Mouse (Mus musculus): ENCODE data around the gene Fam221a.
A peak's percentile ranks its signal among the peaks of the same experiment; 100 is the strongest.

Gene Fam221a

DNA sequence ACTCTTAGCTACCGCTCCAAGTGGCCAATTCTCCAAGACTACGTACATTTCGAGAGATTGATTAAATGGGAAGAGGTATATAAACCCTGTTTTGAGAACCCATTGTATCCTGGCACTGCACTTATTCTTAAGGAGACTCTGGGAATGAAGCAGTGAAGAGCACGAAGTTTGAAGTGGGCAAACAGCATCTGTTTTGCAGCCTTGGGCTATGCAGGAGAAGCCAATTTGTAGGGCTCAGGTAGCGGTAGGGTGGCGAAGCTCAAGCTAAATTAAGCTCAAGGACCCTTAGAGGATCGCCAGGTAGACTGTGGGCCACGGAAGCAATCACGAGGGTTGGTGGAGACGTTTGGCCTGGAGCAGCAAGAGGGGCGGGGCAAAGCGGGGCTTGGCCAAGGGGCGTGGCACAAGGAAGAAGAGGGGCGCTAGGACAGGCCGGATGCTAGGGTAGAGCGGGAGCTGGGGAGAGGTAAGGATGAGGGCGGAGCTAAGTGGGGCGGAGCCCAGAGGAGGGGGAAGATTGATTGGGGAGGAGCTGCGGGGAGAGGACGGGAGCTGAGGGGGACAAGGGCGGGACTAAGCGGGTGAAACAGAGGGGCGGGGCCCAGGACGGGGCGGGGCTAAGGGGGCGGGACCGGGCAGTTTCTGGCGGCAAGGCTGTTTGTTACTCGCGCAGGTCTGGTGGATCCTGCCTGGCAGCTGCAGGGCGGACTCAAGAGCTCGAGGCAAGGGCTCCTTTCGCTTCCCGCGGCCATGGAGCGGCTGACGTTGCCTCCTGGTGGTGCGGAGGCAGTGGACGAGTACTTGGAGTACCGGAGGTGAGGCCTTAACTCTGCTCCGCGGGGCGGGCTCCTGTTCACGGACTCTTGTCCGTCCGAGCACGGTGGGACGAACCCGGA lies at the start of gene Fam221a:
Gene Fam221a (plus strand): TSS at position 581 of the 896 bp plus-strand sequence.
- peak; percentile 95 for DNase-seq (ENCODE audit: low read depth, low spot score)

- DNase-seq (ENCODE audit: low read depth, low spot score) = peak; percentile 100
Measured at GRCm38 (mm10) chr6:49318966-49319594, 48.5 kb upstream of the Fam221a start, which contains the start of gene Ccdc126. Gene Ccdc126, plus strand, starts transcription at chr6:49319274.

DNA sequence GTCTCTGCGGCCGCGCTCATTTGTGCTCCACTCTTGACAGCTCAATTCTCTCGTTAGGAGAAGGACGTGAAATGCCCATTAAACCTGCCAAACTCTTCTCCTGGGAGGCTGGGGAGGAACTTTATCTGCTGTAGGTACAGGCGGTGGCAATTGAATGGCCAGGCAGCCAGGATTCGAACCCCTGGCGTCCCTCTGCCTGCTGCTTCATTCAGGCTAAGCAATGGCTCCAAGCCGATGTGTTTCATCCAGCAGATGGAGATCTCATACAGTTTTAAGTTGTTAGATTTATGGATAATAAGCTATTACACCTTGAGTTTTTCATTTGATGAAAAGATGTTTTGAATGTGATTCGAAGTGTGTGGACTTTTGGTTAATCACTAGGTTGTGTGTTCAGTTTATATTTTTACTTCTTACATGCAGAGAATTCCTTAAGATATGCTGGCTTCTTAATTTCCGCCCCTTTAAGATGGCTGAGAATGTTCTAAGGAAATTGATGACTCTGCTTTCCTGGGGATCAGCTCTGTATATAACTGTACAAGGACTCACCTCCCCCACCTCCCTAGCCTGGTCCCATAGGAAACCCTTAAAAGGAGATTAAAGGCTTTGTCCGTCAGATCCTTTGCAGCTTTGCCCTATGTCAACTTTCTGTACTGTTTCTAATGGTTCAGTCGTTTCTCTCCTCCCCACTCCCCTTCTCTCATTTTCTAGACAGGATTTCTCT lies 47.8 kb upstream of the Fam221a start:
- peak; percentile 68 for DNase-seq (ENCODE audit: low read depth, low spot score)

GRCm38 (mm10) chr6:49321341-49321740 lies 46.2 kb upstream of the Fam221a start:
- DNase-seq (ENCODE audit: low read depth, low spot score) = no peak

DNA sequence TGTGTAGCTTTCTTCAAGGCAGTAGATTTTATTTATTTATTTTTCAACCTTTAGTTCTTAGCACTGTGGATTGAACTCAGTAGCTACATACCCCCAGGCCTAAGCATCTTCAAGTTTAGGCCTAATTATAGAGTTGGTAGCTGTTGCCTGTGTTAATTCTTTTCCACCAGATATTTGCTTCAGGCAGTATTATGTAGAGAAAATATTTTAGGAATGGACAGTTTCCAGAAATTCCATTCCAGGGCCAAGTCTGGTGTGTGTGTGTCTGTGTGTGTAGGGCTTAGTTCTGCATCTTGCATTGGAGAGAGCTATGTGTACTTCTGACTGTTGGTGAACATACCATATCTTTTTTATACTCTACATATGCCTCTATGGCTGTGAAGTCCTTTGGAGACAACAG lies 45.5 kb upstream of the Fam221a start:
- DNase-seq (ENCODE audit: low read depth, low spot score) = peak; percentile 31

DNA sequence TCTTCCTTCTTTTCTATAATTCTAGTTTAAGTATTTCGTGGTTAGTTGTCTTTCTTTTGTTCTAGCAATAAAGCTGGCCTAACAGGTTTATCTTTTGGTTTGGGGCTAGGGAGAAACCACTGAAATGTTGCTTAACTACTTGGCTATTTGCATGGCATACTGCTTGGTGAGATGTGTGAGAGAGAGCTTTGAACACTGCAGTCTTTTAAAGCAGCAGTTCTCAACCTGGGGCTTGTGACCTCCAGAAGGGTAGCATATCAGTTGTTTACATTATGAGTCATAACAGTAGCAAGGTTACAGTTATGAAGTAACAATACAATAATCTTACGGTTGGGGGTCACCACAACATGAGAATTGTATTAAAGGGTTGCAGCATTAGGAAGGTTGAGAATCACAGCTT lies 44.6 kb upstream of the Fam221a start:
- DNase-seq (ENCODE audit: low read depth, low spot score) = no peak

DNA sequence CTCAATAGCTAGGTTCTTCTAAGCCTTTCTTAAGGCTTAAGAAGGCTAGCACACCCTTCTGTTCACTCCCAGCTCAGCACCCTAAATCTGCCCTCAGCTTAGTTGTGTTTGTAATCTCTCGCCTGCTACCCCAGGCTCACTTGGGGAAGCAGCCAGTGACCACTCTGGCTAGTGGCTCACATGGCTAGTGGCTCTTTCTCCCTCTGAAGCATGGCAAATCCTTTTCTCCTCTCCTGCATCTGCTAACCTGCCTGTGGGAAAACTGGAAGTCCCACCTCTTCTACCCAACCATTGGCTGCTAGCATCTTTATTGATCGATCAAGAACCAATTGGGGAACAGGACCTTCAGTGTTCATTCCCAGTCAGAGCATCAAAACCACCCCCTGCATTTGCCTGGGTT lies 43.0 kb upstream of the Fam221a start:
- DNase-seq (ENCODE audit: low read depth, low spot score) = no peak

DNA sequence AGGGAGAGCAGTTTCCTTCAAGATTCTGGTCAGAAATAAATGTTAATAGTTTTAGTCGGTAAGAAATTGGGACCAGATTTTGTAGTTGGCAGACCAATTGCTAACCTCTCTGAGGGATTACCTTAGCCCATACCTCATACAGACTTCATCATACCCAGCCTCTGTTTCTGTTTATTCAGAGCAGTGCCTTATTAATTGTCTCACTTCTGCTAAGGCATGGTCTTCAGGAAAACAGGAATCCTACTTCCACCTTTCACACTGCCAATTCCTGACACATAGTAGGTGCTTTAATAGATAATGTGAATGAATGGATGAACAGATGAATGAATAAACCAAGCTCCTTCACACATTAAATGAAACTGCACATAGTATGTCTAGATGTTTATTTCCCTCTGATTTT lies 42.2 kb upstream of the Fam221a start:
- DNase-seq (ENCODE audit: low read depth, low spot score) = no peak

DNA sequence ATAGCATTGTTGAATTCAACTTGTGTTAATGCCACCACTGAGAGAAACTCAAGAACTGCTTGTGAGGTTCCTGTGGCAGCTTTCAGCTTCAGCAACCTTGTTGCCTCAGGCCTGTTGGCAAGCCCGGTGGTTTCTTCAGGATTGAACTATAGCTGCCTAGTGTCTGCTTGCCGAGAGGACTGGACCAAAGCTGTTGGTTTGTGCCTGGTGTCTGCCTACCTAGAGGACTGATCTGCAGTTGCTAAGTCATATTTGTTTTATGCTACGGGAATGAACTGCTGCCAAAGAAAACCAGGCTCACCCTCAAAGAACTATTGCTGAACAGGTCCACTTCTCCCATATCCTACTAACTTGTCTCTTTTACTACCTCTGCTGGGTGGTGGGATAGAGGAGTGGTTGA lies 40.7 kb upstream of the Fam221a start:
- no peak for DNase-seq (ENCODE audit: low read depth, low spot score)

GRCm38 (mm10) chr6:49331369-49332059 lies 36.0 kb upstream of the Fam221a start:
- no peak for DNase-seq (ENCODE audit: low read depth, low spot score)

DNA sequence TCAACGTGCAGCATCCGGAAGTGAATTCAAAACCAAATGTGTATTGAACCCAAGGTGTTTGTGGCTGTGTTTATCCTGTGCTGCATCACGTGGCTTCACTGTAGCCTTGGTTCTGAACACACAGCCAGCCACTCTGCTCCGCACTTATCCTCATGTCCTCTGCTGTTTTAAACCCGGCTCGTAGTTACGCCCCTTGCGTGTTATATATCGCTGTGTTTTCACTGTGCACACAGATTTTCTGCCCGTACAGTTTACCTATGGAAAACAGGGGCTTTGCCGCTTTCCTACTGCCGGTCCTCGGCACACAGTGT lies 35.5 kb upstream of the Fam221a start:
- DNase-seq (ENCODE audit: low read depth, low spot score) = peak; percentile 19

GRCm38 (mm10) chr6:49338566-49338965 lies 29.0 kb upstream of the Fam221a start:
- no peak for DNase-seq (ENCODE audit: low read depth, low spot score)

DNA sequence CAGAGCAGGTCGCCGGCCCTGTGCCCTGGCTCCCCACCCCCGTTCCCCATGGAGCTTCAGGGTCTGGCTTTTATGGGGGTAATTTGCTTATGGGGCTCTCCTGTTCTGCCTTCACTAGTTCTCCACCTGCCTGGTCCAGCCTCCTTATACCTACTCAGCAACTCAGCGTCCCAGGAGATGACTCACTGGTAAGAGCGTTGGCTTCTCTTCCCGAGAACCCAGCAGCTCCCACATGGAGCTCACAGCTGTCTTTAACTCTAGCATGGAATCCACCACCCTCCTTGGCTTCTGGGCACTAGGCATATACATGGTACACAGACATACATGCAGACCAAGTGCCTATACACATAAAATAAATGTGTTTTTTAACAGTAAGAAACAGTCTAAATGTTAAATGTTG lies 28.4 kb upstream of the Fam221a start:
- DNase-seq (ENCODE audit: low read depth, low spot score) = peak; percentile 81

DNA sequence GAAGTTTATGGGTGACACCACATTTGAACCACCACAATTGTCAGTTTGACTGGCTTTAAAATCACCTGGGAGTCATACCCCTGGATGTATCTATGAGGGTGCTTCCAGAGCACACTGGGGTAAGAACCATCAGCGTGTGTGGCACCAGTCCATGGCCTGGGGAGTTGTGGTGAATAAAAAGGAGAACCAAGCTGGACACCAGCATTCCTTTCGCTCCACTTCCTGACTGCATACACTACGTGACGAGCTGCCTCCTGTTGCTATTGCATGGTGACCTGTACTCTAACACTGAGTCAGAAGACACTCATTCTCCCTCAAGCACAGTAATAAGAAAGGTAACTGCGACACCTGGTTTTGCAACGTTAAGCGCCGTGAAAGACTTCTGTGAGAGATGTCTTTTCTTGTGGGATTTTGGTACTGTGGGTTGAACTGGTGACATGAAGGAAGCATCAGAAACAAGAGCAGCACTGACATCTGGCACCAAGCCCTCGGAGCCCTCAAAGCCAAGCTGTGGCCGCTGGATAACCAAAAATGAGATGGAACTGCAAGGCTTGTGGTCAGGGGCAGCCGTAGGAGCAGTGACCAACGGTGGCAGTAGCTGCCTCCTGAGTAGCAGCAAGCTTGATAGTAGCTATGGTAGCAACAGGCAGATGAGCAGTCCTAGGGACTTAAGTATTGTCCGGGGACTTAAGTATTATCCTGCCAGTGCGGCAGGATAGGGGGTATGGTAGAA lies 23.6 kb upstream of the Fam221a start:
- DNase-seq (ENCODE audit: low read depth, low spot score) = no peak

- DNase-seq (ENCODE audit: low read depth, low spot score) = no peak
Measured at GRCm38 (mm10) chr6:49349826-49350225, 17.7 kb upstream of the Fam221a start.

- DNase-seq (ENCODE audit: low read depth, low spot score) = no peak
Measured at GRCm38 (mm10) chr6:49354613-49355012, 12.9 kb upstream of the Fam221a start.

DNA sequence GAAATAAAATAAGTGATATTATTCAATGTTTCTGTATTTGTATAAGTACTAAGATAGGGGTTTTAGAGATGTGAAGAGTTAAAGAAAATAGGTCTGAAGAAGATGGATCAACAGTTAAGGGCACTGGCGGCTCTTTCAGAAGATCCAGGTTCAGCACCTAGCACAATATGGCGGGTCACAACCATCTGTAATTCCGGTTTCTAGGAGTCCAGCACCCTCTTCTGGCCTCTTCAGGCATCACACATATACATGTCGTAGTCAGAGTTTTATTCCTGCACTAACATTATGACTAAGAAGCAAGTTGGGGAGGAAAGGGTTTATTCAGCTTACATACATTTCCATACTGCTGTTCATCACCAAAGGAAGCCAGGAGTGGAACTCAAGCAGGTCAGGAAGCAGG lies 12.4 kb upstream of the Fam221a start:
- DNase-seq (ENCODE audit: low read depth, low spot score) = no peak

- DNase-seq (ENCODE audit: low read depth, low spot score) = peak; percentile 11
Measured at GRCm38 (mm10) chr6:49360420-49360819, 7.1 kb upstream of the Fam221a start.

- no peak for DNase-seq (ENCODE audit: low read depth, low spot score)
Measured at GRCm38 (mm10) chr6:49368212-49368611, 673 bp downstream of the Fam221a start.

- no peak for DNase-seq (ENCODE audit: low read depth, low spot score)
Measured at GRCm38 (mm10) chr6:49372705-49373104, 5.2 kb downstream of the Fam221a start.

DNA sequence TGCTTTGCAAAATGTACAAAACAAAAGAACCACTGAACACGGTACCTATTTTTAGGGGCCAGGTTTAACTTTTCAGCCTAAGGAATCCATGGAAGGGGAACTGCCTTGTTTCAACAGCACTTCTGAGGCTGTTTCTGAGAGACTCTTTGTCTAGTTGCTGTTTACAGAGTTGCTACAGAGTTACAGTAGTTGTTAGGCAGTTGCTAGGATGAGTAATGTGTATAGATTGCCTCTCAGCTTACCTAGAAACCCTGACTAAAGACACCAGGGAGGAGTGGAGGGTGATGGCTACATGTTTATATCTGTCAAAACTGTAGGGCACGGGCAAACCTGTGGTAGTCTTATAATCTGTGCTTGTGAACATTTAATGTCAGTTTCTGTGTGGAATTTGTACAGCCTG lies 6.4 kb downstream of the Fam221a start:
- no peak for DNase-seq (ENCODE audit: low read depth, low spot score)

All from brain, adult 2 months (tissue).